Mouse (Mus musculus): ENCODE results near the gene Kcnc4. TPM values are rescaled to one million over a fixed set of nuclear protein-coding genes. Genes with fewer than 3 reads are reported as not detected.

The Kcnc4 gene
- polyA plus RNA-seq, 1 experiment from 2014 or later, result 0.08 TPM

GRCm38 (mm10) chr3:107458104-107458503 lies 1.2 kb downstream of the Kcnc4 start:
- 5% methylated on average over 23 of the region's 23 CpGs for WGBS
- H3K9ac ChIP-seq, result no peak overlapping the region

DNA sequence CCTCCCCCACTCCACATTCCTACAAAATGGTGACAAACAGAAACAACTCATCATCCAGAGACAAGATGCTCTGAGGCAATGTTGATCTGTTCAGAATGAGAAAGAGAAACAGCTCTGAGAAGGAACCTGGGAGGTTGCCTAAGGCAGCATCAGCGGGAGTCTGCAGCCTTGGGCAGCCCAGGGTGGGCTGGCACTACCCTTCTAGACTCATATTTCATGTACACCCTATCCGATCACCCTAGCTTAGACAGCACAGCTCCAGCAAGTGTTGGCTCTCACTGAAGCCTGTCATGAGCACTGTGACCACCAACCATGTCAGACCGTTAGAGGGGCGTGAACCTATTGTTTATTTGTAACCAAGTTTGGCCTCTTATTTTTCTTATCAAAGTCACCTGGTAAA lies 5.1 kb downstream of the Kcnc4 start:
- Histone ChIP-seq H3K4me2 (no peak overlapping the region), H3K4me3 (no peak overlapping the region), H3K27ac (no peak overlapping the region), H3K9me3 (replicated peaks) (no peaks in the 10 kb centered on the region), H3K4me1 (replicated peaks) (peaks cover 14% of the 10 kb centered on the region), H3K9ac (no peak overlapping the region), H3K27me3 (peaks cover 72% of the 10 kb centered on the region), H3K36me3 (no peaks in the 10 kb centered on the region)
- WGBS, result 71% methylated on average over 4 of the region's 4 CpGs
- ATAC-seq (replicated peaks; ENCODE audit: insufficient number of reproducible peaks, insufficient read depth, low FRiP score, low read depth), result no peak

More at GRCm38 (mm10) chr3:107458104-107458503, 1.2 kb downstream of the Kcnc4 start:
- Histone ChIP-seq H3K4me2 (peak overlapping the region; percentile 97), H3K4me3 (peak overlapping the region; percentile 57), H3K27me3 (peaks cover 92% of the 10 kb centered on the region), H3K27ac (no peak overlapping the region), H3K4me1 (replicated peaks) (peaks cover 26% of the 10 kb centered on the region), H3K36me3 (no peaks in the 10 kb centered on the region), H3K9me3 (replicated peaks) (no peaks in the 10 kb centered on the region)
- no peak for ATAC-seq (replicated peaks; ENCODE audit: insufficient number of reproducible peaks, insufficient read depth, low FRiP score, low read depth)

GRCm38 (mm10) chr3:107446822-107447221 lies 12.5 kb downstream of the Kcnc4 start:
- H3K27me3 ChIP-seq, result peaks cover 14% of the 10 kb centered on the region
- H3K4me2 ChIP-seq, result no peak overlapping the region
- H3K27ac ChIP-seq, result no peak overlapping the region
- no peak overlapping the region for H3K9ac ChIP-seq
- no peaks in the 10 kb centered on the region for H3K9me3 ChIP-seq (replicated peaks)
- no peaks in the 10 kb centered on the region for H3K36me3 ChIP-seq
- no peak overlapping the region for H3K4me3 ChIP-seq
- WGBS, result 45% methylated on average over 3 of the region's 3 CpGs
- ATAC-seq (replicated peaks; ENCODE audit: insufficient number of reproducible peaks, insufficient read depth, low FRiP score, low read depth), result no peak
- 0 out of 2 replicates have a peak, but pooled peaks cover 2% of the 10 kb centered on the region for H3K4me1 ChIP-seq (replicated peaks)

- Histone ChIP-seq H3K4me2 (no peak overlapping the region), H3K27ac (no peak overlapping the region), H3K27me3 (peaks cover 10% of the 10 kb centered on the region), H3K4me3 (no peak overlapping the region), H3K4me1 (replicated peaks) (0 out of 2 replicates have a peak, but pooled peaks cover 2% of the 10 kb centered on the region), H3K36me3 (no peaks in the 10 kb centered on the region), H3K9me3 (replicated peaks) (no peaks in the 10 kb centered on the region), H3K9ac (no peak overlapping the region)
- WGBS, result 80% methylated on average over 5 of the region's 5 CpGs
- ATAC-seq (replicated peaks; ENCODE audit: insufficient number of reproducible peaks, insufficient read depth, low FRiP score, low read depth), result no peak
These were observed 15.5 kb downstream of the Kcnc4 start for GRCm38 (mm10) chr3:107443866-107444265.

GRCm38 (mm10) chr3:107442191-107442590 lies 17.2 kb downstream of the Kcnc4 start:
- Histone ChIP-seq H3K4me1 (replicated peaks) (0 out of 2 replicates have a peak, but pooled peaks cover 2% of the 10 kb centered on the region), H3K27me3 (peaks cover 10% of the 10 kb centered on the region), H3K9me3 (replicated peaks) (no peaks in the 10 kb centered on the region), H3K4me3 (no peak overlapping the region), H3K4me2 (no peak overlapping the region), H3K36me3 (no peaks in the 10 kb centered on the region), H3K9ac (no peak overlapping the region), H3K27ac (no peak overlapping the region)
- WGBS, result 79% methylated on average over 11 of the region's 11 CpGs
- no peak for ATAC-seq (replicated peaks; ENCODE audit: insufficient number of reproducible peaks, insufficient read depth, low FRiP score, low read depth)

DNA sequence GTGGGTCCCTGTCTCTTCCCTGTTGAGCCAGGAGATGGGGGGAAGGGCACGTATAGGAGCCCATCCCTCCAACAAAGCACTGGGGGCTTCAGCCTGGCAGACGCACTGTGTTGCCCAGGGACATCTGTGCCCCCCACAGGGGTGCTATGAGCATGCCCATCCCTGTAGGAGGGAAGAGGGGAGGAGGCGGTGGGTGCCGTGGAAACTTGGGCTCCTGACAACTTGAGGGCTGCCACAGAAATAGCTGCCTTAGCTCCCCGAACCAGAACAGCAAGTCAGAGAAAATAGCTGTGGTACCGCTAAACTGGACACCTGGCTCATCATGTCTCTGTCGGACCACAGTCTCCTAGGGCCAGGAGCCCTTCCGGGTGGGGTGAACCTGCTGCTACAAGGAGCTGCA lies 18.0 kb downstream of the Kcnc4 start:
- Histone ChIP-seq H3K4me2 (no peak overlapping the region), H3K9me3 (replicated peaks) (no peaks in the 10 kb centered on the region), H3K27ac (no peak overlapping the region), H3K27me3 (peaks cover 10% of the 10 kb centered on the region), H3K4me3 (no peak overlapping the region), H3K9ac (no peak overlapping the region), H3K36me3 (no peaks in the 10 kb centered on the region), H3K4me1 (replicated peaks) (no peaks in the 10 kb centered on the region)
- 64% methylated on average over 8 of the region's 8 CpGs for WGBS
- ATAC-seq (replicated peaks; ENCODE audit: insufficient number of reproducible peaks, insufficient read depth, low FRiP score, low read depth), result no peak

DNA sequence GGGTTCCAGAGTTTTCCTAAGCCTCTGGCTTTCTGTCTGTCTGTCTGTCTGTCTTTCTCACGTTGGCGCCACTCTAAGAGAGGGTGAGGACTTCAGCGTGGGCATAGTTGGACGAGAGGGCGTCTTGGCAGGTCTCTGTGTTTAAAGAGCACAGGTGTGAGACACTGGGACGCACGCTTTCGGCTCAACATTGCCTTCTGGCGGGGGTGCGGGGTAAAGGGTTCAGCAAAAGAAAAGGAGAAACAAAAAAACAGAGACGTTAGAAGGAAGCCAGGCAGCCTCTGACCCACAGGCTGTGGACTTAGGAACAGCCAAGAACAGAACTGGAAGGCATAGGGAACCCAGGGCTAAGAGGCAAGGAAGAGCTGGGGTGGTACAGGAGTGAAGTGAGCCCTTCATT lies 20.1 kb downstream of the Kcnc4 start:
- H3K9ac ChIP-seq, result no peak overlapping the region
- no peaks in the 10 kb centered on the region for H3K36me3 ChIP-seq
- no peaks in the 10 kb centered on the region for H3K9me3 ChIP-seq (replicated peaks)
- H3K27me3 ChIP-seq, result peaks cover 10% of the 10 kb centered on the region
- H3K4me1 ChIP-seq (replicated peaks), result no peaks in the 10 kb centered on the region
- H3K4me3 ChIP-seq, result no peak overlapping the region
- no peak overlapping the region for H3K27ac ChIP-seq
- 80% methylated on average over 11 of the region's 11 CpGs for WGBS
- H3K4me2 ChIP-seq, result no peak overlapping the region
- ATAC-seq (replicated peaks; ENCODE audit: insufficient number of reproducible peaks, insufficient read depth, low FRiP score, low read depth), result no peak

- Histone ChIP-seq H3K9me3 (replicated peaks) (no peaks in the 10 kb centered on the region), H3K36me3 (no peaks in the 10 kb centered on the region), H3K9ac (no peak overlapping the region), H3K27me3 (no peaks in the 10 kb centered on the region; the same call in 1 of the 2 replicates), H3K4me3 (no peak overlapping the region), H3K27ac (no peak overlapping the region), H3K4me2 (no peak overlapping the region), H3K4me1 (replicated peaks) (no peaks in the 10 kb centered on the region)
- no peak for ATAC-seq (replicated peaks; ENCODE audit: insufficient number of reproducible peaks, insufficient read depth, low FRiP score, low read depth)
- 89% methylated on average over 2 of the region's 2 CpGs for WGBS
These were observed 21.7 kb downstream of the Kcnc4 start for GRCm38 (mm10) chr3:107437666-107438065.

DNA sequence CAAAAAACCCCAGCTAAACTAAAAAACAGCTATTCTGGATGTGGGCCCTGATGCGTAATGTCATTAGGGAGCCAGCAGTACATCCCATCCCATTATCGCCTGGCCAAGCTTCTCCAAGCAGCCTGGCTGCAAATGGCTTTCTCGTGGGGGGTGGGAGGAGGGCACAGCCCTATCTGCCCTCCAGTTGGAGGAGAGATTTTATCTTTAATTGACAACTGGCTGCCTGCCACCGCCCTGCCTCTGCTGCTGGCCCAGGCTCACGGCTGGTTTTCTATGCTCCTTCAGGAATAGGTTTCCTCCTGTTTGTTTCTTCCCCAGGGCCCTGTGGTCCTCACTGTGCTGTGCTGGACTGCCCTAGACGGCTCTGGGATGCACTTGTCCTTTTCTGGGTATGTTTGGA lies 22.9 kb downstream of the Kcnc4 start:
- ATAC-seq (replicated peaks; ENCODE audit: insufficient number of reproducible peaks, insufficient read depth, low FRiP score, low read depth), result no peak
- no peak overlapping the region for H3K4me2 ChIP-seq
- no peaks in the 10 kb centered on the region for H3K27me3 ChIP-seq
- no peaks in the 10 kb centered on the region for H3K9me3 ChIP-seq (replicated peaks)
- no peak overlapping the region for H3K4me3 ChIP-seq
- H3K27ac ChIP-seq, result no peak overlapping the region
- H3K36me3 ChIP-seq, result no peaks in the 10 kb centered on the region
- no peak overlapping the region for H3K9ac ChIP-seq
- 41% methylated on average over 6 of the region's 6 CpGs for WGBS
- H3K4me1 ChIP-seq (replicated peaks), result no peaks in the 10 kb centered on the region

DNA sequence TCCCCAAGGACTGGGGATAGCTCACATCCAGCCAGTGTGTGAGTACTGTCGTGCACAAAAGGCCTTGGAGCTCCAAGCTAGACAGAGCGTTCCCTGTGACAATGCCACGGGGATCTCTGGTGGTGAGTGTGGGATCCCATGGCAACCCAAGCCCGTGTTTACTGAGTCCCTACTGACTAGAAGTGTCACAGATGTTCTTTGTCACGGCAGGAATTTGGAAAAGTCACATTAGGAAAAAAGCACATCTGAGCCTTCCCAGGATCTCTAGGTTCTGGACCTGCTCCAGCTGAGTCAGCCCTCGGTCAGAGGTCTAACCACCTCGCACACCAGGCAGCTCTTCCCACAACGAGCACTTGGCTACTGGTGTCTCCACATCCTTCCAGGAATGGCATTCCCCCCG lies 25.7 kb downstream of the Kcnc4 start:
- Histone ChIP-seq H3K27me3 (no peaks in the 10 kb centered on the region), H3K9ac (no peak overlapping the region), H3K36me3 (no peaks in the 10 kb centered on the region), H3K4me1 (replicated peaks) (no peaks in the 10 kb centered on the region), H3K4me2 (no peak overlapping the region), H3K4me3 (no peak overlapping the region), H3K9me3 (replicated peaks) (no peaks in the 10 kb centered on the region), H3K27ac (no peak overlapping the region)
- no peak for ATAC-seq (replicated peaks; ENCODE audit: insufficient number of reproducible peaks, insufficient read depth, low FRiP score, low read depth)
- WGBS, result 37% methylated on average over 9 of the region's 9 CpGs

DNA sequence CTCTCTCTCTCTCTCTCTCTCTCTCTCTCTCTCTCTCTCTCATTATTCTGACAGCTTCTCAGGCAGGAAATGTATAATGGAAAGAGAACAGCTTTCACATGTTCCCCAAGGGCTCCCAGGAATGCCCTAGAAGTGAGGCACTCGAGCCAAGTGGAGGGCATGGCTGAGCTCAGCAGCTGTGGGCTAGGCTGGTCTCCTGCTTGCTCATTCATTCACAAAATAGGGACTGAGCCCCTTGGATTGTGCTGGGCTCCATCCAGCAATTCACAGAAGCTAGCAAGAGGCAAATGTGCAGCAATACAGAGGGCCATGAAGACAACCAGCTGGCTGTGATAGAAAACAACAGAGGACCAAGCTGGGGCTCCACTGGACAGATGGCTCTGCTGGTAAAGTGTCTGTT lies 28.1 kb downstream of the Kcnc4 start:
- WGBS, result 8% methylated on average over 1 of the region's 1 CpGs
- no peaks in the 10 kb centered on the region for H3K36me3 ChIP-seq
- H3K27me3 ChIP-seq, result no peaks in the 10 kb centered on the region
- H3K27ac ChIP-seq, result no peak overlapping the region
- no peak overlapping the region for H3K4me3 ChIP-seq
- ATAC-seq (replicated peaks; ENCODE audit: insufficient number of reproducible peaks, insufficient read depth, low FRiP score, low read depth), result no peak
- no peak overlapping the region for H3K4me2 ChIP-seq
- H3K9me3 ChIP-seq (replicated peaks), result no peaks in the 10 kb centered on the region
- H3K9ac ChIP-seq, result no peak overlapping the region
- H3K4me1 ChIP-seq (replicated peaks), result no peaks in the 10 kb centered on the region

GRCm38 (mm10) chr3:107424258-107425041 lies 34.9 kb downstream of the Kcnc4 start:
- Histone ChIP-seq H3K9me3 (replicated peaks) (no peaks in the 10 kb centered on the region), H3K4me1 (replicated peaks) (no peaks in the 10 kb centered on the region), H3K36me3 (no peaks in the 10 kb centered on the region), H3K27me3 (no peaks in the 10 kb centered on the region), H3K27ac (no peak overlapping the region), H3K4me3 (no peak overlapping the region), H3K4me2 (no peak overlapping the region), H3K9ac (no peak overlapping the region)
- ATAC-seq (replicated peaks; ENCODE audit: insufficient number of reproducible peaks, insufficient read depth, low FRiP score, low read depth), result no peak
- 65% methylated on average over 11 of the region's 11 CpGs for WGBS
